Mouse (Mus musculus) right cerebral cortex, postnatal 25 days (tissue): Measurements from ENCODE around the gene Fgr.
A peak's percentile ranks its signal among the peaks of the same experiment; 100 is the strongest.
"Not testable (repeated sequence)": the region's sequence is repeated elsewhere in the genome, so short reads cannot be mapped to it uniquely, and the experiment has no call there.

Source experiments
- DNase-seq: peaks from one replicate; pipeline ENCODE4 v3.0.0; 2022

The Fgr gene

DNA sequence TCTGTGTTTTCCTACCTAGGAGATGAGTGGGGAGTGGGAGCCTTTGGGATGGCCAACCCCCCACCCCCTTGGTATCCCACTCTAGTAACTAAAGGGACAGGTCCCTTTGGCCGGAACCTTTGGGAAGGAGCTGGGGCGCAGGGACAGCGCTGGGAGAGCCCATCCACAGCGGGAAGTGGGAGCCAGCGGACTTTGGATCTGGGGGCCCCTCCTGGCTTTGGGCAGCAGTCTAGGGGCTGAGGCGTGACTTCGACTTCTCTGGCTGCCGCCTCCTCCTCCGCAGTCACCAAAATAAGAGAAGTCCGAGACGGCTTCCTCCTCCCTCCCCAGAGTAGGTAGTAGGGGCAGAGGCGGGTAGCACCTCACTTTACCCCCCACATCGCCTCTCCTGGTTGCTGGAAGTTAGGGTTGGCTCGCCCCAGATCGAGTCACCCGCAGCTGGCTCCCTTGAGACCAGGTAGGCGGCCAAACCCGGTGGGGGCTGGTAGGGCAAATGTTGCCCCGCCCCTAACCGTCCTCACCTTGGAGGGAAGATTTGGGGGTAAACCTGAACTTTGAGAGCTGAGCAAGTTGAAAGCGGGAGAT, at the start of gene Fgr:
TSS of gene Fgr (plus strand) at position 282 of the 585 bp plus-strand sequence.
- DNase-seq = no peak

DNA sequence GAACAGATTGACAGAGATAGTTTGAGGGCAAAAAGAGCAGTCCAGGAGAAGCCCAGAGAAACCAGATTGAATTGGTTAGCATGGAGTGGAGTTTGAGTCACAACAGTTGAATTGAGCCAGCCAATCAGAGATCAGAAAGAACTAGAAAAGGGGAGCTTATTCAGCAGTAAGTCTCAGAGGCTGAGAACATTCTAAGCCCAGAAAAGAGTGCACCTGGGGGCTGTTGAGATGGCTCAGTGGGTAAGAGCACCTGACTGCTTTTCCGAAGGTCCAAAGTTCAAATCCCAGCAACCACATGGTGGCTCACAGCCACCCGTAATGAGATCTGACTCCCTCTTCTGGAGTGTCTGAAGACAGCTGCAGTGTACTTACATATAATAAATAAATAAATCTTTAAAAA, 47.4 kb upstream of the Fgr start:
- DNase-seq = not testable (repeated sequence)

DNA sequence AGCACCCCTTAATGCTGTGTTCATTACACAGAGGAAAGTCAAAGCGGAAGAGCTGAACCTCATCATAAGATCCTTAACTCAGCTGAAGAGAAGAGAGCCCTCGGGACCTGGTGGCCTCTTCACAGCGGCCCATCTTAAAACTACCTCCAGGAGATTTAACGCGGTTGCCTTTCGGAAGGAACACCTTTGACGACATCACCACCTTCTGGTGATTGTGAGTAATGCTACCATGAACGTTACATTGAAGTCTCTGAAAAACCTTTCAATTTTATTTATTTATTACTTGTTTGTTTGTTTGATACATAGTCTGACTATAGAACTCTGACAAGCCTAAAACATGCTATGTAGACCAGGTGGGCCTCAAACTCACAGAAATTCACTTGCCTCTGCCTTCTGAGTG, 43.1 kb upstream of the Fgr start:
- no peak for DNase-seq

DNA sequence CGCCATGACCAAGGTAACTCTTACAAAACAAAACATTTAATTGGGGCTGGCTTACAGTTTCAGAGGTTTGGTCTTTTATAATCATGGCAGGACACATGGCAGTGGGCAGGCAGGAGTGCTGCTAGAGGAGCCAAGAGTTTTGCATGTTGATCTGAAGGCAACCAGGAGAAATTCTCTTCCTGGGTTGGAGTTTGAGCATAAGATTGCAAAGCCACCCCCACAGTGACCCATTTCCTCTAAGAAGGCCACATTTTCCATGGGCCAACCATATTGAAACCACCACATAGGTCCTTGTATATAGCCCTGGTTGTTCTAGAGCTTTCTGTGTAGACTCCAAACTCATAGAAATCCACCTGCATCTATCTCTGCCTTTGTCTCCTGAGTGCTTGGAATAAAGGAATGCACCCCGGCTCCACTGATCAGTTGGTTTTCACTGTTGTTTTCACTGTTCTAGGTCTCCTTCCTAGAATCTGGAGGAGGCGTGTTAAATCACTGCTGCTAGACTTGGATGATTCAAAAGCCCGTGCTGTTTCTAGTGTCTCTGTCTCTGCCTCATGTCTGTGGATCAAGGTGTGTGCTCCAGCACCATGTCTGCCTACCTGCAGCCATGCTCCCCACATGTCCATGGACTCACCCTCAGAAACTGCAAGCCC, 41.0 kb upstream of the Fgr start:
- DNase-seq = no peak

DNA sequence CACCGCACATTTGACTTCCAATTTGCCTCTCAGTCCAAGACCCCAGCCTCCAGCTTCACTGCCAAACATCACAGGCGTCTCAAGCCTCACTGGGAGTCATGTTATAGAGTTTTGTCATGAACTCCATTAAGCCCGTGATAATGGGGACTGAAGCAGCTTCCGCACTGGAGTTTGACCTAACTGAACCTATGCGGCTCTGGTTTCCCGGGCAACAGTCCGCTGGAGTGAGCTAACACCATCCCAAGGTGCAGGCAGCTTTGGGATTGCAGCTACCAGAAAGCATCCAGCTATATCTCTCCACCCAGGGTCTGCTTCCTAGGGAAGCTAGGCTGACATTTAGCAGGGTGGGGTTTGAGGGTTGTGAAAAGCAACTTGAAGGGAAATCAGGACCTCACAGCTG, 39.3 kb upstream of the Fgr start:
- no peak for DNase-seq

DNA sequence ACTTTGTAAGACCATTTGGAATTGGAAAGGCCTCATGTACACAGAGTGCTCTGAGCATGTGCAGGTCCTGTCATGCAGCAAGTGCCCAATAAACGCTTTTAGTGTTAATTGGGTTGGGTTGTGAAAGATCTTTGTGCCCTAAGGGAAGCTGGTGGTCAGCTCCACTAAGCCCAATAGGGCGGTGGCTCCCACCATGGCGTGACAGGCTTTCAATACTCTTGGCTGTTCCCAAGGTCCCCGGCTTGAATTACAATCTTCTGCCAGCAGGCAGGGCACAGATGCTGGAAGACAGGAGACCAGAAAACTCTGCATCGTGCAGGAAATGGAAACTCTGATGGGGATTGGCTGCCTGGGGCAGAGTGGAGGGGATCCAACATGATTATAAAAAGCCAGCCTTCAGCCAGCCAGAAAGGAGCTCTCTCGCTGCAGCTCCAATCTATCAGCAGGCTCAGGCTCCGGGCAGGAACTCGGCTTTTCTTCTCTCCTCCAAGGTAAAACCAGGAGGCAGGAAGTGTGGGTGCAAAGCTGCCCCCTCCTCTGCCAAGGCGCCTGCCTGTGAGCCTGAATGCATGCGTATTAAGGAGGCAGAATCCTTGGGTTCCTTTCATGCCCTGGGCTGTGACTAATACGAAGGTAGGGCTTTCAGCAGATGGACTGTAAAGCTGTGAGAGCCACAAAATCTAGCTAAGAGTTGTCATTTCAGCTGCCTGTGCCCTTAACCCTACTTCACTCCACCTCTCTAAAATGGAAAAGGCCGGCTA, 35.5 kb upstream of the Fgr start:
- peak; percentile 59 for DNase-seq

DNA sequence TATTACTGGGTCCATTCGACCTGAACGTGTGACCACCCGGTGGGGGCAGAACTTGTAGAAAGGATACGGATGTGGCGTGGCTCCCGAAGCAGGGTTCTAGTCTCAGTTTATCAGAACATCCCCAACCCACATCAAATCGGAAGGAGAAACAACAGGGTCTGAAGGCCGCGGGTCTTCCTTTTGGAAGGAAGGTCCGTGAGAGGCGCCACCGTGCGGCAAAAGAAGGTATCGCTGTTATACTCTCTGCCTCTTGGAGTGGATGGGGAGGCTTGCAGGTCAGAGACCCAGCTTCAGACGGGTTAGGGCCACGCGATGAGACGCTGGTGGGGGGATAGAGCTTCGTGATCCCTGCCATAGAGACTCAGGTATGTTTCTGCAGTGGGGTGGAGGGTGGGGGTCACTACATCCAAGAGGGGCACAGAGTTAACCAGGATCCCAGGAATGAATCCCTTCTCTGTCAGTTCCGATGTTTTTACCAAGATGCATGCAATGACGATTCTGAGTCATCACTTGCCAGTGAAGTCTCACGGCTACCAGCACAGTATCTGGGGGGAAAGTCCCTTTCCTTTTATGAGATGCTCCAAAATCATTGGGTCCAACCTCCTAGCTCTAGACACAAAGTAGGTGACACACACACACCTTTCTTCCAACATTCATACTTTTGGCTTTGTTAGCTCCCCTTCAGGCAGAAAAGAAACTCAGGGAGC, 34.3 kb upstream of the Fgr start:
- DNase-seq = no peak

DNA sequence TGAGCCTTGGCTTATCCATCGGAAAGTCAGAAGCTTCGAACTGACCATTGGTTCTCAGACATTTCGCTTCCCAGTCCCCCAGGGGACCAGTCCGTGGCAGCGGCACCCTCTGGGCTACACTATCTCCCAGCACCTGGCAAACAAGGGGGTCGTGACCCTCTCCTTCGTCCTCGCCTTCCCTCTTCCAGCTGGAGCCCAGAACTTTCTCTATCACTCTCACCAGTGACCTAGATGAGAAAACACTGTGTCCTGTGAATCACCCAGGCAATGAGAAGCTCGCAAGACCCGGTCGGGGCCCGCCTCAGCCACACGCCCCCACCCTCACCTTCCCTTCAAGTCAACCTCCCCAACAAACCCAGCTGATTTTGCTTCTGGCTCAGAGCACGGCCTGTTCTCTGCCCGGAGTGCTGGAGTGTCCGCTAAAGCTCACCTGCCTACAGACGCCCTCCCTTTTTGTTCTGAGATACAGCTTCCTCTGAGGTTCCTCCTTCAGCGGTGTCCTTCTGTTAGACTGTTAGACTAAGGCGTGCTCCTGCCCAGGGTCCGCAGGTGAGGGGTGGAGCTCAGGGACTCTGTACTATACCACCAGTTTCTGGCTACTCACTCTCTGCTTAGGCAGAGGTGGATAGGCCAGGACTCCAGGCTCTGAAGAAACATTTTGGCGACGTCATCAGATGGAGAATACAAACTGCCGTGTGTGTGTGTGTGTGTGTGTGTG, 32.7 kb upstream of the Fgr start:
- no peak for DNase-seq

DNA sequence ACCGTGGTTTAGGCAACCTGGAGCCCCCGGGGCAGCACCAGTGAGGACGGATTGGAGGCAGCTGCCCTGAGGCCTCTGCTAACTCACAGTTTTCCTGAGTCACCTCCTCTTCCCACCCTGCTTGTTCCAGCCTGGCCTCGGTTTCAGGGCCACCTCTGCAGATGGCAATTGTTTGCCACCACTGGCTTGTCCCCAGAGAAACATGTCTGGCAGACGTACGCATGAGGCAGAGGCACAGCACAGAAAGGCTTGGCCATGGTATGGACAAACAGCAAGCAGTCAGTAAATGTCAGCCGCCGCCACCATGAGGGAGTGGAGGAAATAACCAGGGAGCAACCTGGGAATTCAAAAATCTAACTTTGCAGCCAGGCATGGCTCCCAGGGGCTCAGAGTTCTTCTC, 30.8 kb upstream of the Fgr start:
- no peak for DNase-seq

DNA sequence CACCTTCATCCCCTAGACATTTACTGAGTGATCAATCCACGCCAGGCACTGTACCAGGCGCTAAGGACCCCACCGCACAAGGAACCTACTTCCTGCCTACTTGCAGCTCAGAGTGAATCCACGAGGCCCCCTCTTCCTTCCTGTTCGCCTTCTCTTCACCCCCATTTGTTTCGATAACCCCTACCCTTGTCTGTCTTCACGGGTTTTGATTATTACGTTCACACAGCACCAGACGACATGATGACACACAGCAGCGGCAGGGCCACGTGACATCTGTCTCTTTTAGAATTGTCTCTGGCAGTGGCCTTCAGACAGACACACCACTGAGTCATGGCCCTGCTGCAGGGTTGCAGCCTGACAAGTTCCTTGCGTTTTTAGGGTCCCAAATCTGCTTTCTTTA, 29.8 kb upstream of the Fgr start:
- DNase-seq = no peak

DNA sequence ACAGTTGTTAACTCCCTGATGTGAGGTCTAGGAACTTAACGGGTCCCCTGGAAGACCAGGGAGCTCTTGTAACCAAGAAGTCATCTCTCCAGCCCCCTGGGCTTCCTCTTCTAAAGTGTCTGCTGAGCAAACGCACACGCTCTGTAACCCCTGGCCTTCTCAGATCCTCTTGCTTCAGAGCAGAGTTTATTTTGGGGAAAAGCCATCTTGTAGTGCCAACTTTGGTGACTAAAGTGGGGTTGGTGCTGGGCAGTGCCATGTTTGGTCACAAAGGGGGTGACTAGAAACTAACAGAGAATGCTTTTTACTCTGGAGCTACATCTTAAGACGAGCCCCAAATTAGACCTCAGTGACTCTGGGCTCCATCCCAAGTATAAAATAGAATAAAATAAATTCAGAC, 29.1 kb upstream of the Fgr start:
- no peak for DNase-seq

DNA sequence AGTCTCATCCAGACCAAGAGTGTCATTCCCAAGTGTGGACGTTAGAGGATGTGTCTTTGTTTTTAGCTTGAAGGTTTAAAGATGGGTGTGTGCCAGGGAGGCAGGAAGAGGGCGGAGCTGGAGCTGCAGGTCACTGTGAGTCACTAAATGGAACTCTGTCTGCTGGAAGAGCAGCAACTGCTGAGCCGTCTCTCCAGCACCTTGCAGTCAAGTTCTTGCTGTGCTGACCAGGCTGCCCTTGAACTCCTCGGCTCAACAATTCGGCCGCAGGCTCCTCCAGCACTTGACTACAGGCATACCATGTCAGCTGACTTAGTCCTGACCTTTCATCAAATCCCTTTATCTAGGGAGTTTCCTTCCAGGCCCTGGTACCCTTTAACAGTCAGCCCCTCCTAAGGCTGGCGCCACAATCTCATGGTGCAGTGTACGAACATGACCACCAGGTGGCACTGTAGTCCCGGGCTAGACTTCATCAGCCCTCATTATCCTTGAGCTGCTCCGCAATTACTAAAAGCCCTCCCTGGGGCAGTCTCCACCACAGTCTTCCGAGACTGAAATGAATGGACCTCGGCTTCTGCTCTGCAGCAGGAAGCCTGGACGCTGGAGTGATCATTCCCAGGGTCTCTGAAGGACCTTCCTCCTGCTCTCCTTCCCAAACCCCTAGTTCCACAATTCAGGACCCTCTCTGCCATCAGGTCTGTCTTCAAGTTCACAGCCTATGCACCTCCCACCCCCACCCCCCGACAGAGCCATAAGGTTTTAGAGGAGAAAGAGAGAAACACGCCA, 28.4 kb upstream of the Fgr start:
- DNase-seq = peak; percentile 78

DNA sequence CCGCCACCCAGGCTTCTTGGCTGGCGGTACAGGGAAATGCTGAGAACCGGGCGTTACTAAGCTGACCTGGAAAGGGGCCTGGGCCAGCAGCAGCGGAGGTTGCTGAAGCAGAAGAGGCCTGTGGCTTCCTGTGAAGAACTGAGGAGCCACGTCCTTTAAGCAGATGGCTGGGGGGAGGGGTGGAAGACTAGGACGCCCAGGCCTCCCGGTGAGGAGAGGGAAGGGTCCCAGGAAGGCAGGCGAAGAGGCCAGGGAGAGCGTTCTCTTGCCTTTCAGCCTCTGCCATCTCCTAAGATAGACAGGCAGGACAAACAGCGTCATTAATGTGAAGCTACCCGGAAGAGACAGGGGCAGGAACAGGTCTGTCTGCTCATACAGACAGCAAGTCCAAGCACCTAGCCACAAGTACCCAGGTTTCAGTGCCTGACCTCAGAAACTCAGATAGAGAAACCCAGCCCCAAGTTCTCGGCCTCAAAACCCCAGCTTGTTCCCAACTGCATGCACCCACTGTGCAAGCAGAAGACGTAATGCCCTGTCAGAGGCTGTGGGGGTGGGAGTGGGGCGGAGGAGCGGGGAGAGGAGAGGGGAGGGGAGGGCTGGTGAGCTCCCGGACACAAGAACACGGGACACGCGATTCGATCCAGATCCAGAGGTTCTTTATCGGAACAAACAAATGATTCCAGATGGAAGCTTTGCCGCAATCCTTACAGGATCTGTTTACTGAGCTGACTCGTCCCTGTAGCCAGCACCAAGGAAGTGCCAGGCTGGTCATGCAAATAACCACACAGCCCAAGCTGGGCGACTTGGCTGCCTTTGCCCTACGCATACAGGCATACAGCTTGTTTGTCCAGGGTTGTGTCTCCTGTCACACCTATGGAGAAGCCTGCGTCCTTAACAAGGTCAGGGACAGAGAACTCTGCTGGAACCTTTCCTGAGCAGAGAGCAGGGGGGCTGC, 27.6 kb upstream of the Fgr start:
- peak; percentile 34 for DNase-seq

DNA sequence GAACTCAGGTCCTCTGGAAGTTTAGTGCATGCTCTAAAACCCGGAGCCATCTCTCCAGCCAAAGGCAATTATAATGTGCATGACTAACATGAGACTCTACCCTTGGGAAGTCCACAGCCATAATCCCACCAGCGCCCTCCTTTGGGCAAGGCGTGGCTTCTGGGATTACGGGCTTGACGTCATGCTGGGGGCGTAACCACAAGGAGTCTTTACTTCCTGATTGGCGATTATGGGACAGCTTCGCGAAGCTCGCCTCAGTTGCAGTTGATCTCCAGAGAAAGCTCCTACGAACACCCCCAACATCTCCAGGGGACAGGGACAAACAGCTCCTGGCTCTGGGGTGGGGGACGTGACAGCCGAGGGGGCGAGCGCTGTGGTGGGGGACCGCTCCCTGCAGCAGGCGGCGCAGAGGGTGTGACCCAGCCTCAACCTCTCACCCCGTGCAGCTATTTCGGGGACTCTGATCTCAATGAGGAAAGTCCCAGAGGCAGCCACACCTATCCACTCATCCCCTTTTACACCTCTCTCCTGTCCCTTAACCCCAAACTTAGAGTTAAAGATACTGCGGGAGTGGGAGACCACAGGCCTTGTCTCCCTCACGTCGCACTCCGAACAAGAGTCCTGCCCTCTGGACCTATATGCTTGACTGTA, 23.9 kb upstream of the Fgr start:
- DNase-seq = no peak

DNA sequence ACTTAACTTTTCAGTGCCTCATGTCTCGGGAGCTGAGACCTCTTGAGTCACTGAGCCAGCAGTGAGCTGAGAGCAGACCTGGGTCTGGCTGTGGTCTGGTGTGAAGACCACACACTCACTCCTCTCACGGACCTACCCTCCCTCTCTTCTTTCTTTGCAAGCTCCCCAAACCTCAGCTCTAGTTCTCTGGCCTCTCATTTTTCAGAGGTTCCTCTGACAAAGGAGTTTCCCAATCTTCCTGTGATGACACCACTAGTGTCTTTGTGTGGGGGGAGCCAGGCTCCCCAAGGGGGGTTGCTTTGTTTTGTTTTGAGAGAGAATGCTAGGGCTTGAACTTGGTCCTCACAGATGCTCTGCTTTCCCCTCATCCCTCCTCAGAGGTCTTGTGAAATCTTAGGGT, 22.9 kb upstream of the Fgr start:
- DNase-seq = no peak

DNA sequence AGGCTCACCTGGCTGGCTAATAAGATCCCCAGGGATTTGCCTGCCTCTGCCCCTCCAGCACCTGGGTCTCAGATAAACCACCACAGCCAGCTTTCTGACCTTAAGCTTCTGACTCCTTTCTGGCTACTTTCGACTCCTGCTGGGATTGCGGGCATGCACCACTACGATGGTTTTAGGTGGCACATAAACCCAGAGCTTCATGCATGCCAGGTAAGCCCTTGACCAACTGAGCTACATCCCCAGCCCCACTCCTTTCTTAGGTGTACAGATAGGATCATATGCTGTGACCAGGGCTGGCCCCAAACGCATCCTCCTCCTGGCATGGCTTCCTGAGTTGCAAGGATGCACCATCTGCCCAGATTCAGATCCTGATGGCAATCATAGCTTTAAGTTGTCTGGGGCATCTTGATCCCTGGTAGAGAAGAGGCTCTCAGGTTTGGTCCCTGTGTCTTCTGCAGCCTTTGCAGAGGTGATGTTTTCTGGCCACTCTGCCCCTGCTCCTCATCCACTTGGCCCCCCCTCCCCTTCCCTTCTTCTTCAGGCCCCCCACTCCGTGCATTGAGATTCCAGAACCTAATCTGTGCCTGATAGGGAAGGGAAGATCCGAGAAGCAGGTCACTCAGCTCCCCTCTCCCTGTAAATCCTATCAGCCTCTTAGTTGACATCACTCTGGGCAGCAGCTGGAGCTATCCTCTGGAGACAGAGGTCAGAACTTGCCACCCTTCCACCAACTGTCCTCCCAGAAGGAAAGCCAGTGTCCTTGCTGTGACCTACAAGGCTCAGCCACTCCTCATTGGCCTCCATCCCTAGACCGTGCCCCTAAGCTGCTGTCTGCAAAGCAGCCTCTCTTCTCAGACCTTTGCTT, 19.1 kb upstream of the Fgr start:
- no peak for DNase-seq

DNA sequence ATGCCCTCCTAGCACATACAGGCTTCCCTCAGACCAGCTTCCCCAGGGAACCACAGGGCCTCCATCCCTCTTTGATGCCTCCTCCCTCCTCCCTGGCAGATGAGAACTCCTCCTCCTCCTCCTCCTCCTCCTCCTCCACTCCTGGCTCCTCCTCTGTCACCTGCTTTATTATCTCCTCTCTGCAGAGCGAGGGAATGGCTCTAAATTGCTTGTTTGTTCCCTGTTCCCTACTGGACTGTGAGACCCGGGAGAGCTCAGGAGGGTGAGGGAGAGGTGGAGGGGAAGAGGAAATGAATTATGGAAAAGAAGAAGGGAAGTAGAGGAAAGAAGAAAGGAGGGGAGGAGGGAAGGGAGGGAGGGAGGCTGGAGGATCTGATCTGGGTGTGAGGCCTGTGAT, 18.5 kb upstream of the Fgr start:
- no peak for DNase-seq

DNA sequence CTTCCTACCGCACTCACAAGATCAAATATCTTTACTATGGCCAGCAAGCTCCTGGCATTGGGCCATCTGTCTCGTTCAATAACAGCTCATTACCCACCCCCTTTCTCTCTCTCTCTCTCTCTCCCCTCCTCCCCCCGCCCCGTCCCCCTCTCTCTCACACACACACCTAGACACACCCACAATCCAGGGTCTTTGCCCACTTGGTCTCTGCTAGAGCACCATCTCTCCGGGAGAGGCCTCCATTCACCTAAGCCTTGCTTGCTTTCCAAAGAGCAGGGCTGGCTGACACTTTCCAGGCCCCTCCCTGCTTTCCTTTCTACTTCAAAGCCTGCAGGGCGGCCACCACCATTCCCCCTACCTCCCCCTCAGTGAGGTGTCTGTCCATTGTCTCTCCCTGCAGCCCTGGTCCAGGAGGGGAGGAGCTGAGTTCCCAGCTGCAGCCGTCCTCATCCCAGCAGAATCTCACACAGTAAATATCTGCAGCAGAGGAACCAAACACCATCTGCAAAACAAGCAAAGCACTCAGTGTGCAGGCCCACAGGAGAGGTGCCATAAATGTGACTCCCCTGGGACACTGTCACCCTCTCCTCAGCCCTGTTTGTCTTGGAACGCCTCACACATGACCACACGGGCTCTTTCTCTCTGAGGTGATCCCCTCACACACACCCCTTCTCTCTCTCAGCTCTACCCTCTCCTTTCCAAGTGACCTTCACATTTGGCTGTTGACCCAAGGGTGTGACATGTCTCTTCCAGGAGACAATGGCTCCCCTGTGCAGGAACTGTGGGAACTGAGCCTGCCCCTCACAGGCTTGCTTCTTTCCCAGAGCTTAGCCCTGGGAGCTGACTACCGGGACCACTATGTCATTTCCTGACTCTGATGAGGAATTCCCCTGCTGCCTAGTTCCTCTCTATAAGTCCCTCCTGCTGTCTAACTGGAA, 14.9 kb upstream of the Fgr start:
- no peak for DNase-seq
